In the genomic region with DNA sequence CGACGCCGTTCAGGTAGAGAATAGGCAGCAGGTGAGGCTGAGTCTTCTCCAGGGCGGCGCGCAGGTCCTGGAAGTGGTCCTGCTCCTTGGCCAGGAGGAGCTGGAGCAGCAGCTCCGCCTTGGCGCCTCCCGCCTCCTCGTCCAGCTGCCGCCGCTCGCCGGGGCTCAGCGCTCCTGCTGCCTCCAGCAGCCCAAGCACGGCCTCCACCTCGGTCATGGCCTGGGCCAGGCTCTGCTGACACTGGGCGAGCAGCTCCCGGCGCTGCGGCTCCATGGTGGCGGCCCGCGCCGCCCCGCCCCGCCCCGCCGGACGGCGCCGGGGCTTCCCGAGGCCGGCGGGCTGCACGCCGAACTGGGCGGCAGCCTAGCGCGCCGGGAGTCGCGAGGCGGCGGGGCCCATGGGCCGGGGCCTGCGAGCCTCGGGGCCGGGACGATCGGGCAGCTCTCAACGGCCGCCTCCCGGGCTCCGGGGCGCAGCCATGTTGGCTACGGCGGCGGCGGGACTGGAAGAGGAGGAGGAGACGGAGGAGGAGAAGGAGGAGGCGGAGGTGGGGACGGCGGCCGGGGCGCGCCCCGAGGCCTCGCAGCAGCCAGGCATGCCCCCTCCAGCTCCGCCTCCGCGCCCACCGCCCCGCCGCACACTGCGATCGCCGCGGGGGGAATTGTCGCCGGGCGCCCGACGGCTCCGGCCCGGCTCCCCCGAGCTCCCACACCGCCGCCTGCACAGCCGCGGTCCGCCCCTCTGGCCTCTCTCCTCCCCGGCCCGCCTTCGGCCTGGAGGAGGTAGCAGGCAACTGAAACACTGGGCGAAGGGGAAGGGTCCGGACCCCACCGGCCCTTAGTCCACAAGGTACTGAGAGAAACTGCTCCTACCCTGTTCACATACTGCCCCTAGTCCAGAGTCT, we compare ENCODE assay signal across 8 mouse cellular contexts. TPM values are rescaled to one million over a fixed set of nuclear protein-coding genes. Genes with fewer than 3 reads are reported as not detected.
DNase-seq lines count a peak whose midpoint lies in the region; ATAC-seq lines count a peak whose summit lies in the region.

Gene Dlg5, minus strand, starts transcription at position 744 of the 905 bp plus-strand sequence.

- no peaks in the 10 kb centered on the region for H3K9me3 ChIP-seq in embryonic facial prominence, embryonic 14.5 days (ENCODE audit: control insufficient read depth, low read length)
- no peaks in the 10 kb centered on the region for H3K9me3 ChIP-seq in limb, embryonic 13.5 days
- H3K9me3 ChIP-seq in midbrain, embryonic 16.5 days (replicated peaks; ENCODE audit: control insufficient read depth, low read length, poor library complexity, severe bottlenecking): no peaks in the 10 kb centered on the region

- DNase-seq in urinary bladder, adult 18-20 months (ENCODE audit: low spot score in 2 of 2): peak; percentile 55 to 78
- DNase-seq in urinary bladder, postnatal 10 days (ENCODE audit: low spot score): no peak
- peak; percentile 80 for DNase-seq in embryonic facial prominence, embryonic 14.5 days (ENCODE audit: low spot score)
- DNase-seq in heart, adult 9 months (ENCODE audit: low spot score in 2 of 2): peak; percentile 55 to 64
- DNase-seq in kidney, adult 8-10 months: peak; percentile 50 to 58
- peak; percentile 80 for DNase-seq in testis, postnatal 10 days (ENCODE audit: low spot score)

- peak within 1 kb of the TSS; percentile 96 for H3K9ac ChIP-seq in embryonic facial prominence, embryonic 14.5 days (ENCODE audit: low read depth, low read length)
- H3K9ac ChIP-seq in limb, embryonic 13.5 days: peak within 1 kb of the TSS; percentile 95
- H3K9ac ChIP-seq in midbrain, embryonic 16.5 days (ENCODE audit: low read depth, low read length): peak within 1 kb of the TSS; percentile 96

- H3K4me1 ChIP-seq in embryonic facial prominence, embryonic 14.5 days (ENCODE audit: control insufficient read depth, insufficient read depth, low read length): peaks cover 7% of the 10 kb centered on the region; the same call in 1 of the 2 replicates
- H3K4me1 ChIP-seq in limb, embryonic 13.5 days: peaks cover 66% of the 10 kb centered on the region
- H3K4me1 ChIP-seq in midbrain, embryonic 16.5 days (ENCODE audit: control insufficient read depth, insufficient read depth, low read length): peaks cover 20% of the 10 kb centered on the region

- H3K27ac ChIP-seq in embryonic facial prominence, embryonic 14.5 days (replicated peaks; ENCODE audit: low read depth, low read length): peak within 1 kb of the TSS; percentile 95
- H3K27ac ChIP-seq in limb, embryonic 13.5 days: peak within 1 kb of the TSS; percentile 98
- peak within 1 kb of the TSS; percentile 95 for H3K27ac ChIP-seq in midbrain, embryonic 16.5 days (ENCODE audit: low read length)

- peak; percentile 87 for ATAC-seq in embryonic facial prominence, embryonic 14.5 days (ENCODE audit: low read depth)
- peak; percentile 74 for ATAC-seq in limb, embryonic 13.5 days (ENCODE audit: low FRiP score, low read depth)
- peak; percentile 88 for ATAC-seq in midbrain, embryonic 16.5 days

- no peaks in the 10 kb centered on the region for H3K27me3 ChIP-seq in embryonic facial prominence, embryonic 14.5 days (replicated peaks; ENCODE audit: control insufficient read depth, insufficient read depth, low read length)
- no peaks in the 10 kb centered on the region for H3K27me3 ChIP-seq in limb, embryonic 13.5 days
- H3K27me3 ChIP-seq in midbrain, embryonic 16.5 days (ENCODE audit: control insufficient read depth, insufficient read depth, low read depth, low read length): no peaks in the 10 kb centered on the region

- 0 out of 2 replicates have a peak, but pooled peaks cover 3% of the 10 kb centered on the region for H3K36me3 ChIP-seq in embryonic facial prominence, embryonic 14.5 days (ENCODE audit: control insufficient read depth, insufficient read depth, low read length)
- H3K36me3 ChIP-seq in limb, embryonic 13.5 days: peaks cover 17% of the 10 kb centered on the region
- H3K36me3 ChIP-seq in midbrain, embryonic 16.5 days (ENCODE audit: control insufficient read depth, insufficient read depth, low read length): no peaks in the 10 kb centered on the region

- WGBS in embryonic facial prominence, embryonic 14.5 days: 1% methylated on average over 28 of the region's 98 CpGs
- WGBS in limb, embryonic 13.5 days: under 1% methylated on average over 78 of the region's 98 CpGs
- 0% methylated on average over 52 of the region's 98 CpGs for WGBS in midbrain, embryonic 16.5 days

- H3K4me3 ChIP-seq in embryonic facial prominence, embryonic 14.5 days (ENCODE audit: low read depth, low read length): peak within 1 kb of the TSS; percentile 74
- H3K4me3 ChIP-seq in limb, embryonic 13.5 days: peak within 1 kb of the TSS; percentile 92
- H3K4me3 ChIP-seq in midbrain, embryonic 16.5 days (ENCODE audit: low read depth, low read length): peak within 1 kb of the TSS; percentile 75

- peak within 1 kb of the TSS; percentile 94 for H3K4me2 ChIP-seq in embryonic facial prominence, embryonic 14.5 days (ENCODE audit: low read depth, low read length)
- peak within 1 kb of the TSS; percentile 94 for H3K4me2 ChIP-seq in limb, embryonic 13.5 days (replicated peaks)
- peak within 1 kb of the TSS; percentile 65 for H3K4me2 ChIP-seq in midbrain, embryonic 16.5 days (ENCODE audit: low read length)

RNA-seq across cellular contexts. Expression of gene Dlg5, which starts in this region (rescaled TPM):
- polyA plus RNA-seq in embryonic facial prominence, embryonic 14.5 days (2014; fragmentation: Nextera tagmentation; extraction: Ambion mirVana): 24.7 and 30.3 TPM in 2 replicates
- polyA plus RNA-seq in limb, embryonic 13.5 days (2015; fragmentation: Nextera tagmentation; extraction: Ambion mirVana): 30.2 and 31.5 TPM in 2 replicates
- 21.4 and 23.5 TPM in 2 replicates for polyA plus RNA-seq in midbrain, embryonic 16.5 days (2015; fragmentation: Nextera tagmentation; extraction: Ambion mirVana)
